Mouse (Mus musculus): ENCODE measurements at regions not wholly inside any gene's neighbourhood (a gene's known extent, or its start where the extent isn't known, plus 50 kb on each side); places are given as distances from the start of the nearest gene placed in this dataset.

- H3K9me3 ChIP-seq (ENCODE audit: control insufficient read depth, low read length): no peaks in the 10 kb centered on the region
- WGBS: 71% methylated on average over 8 of the region's 8 CpGs
- 0 out of 2 replicates have a peak, but pooled peaks cover 6% of the 10 kb centered on the region for H3K4me1 ChIP-seq (replicated peaks; ENCODE audit: control insufficient read depth, insufficient read depth, low read length)
- H3K36me3 ChIP-seq (ENCODE audit: control insufficient read depth, insufficient read depth, low read length): no peaks in the 10 kb centered on the region
- no peaks in the 10 kb centered on the region for H3K27me3 ChIP-seq (replicated peaks; ENCODE audit: control insufficient read depth, insufficient read depth, low read length)
- DNase-seq (ENCODE audit: low spot score) (peak; percentile 48), ATAC-seq (replicated peaks; ENCODE audit: low FRiP score, low TSS enrichment, low read depth) (no peak)
- H3K4me2 ChIP-seq (ENCODE audit: low read length): no peak overlapping the region
- no peak overlapping the region for H3K27ac ChIP-seq (ENCODE audit: low read depth)
- no peak overlapping the region for H3K4me3 ChIP-seq (ENCODE audit: low read depth, low read length)
- no peak overlapping the region for H3K9ac ChIP-seq (ENCODE audit: low read length)
Observed at GRCm38 (mm10) chr13:101216897-101217480, 383.8 kb upstream of the Slc30a5 start.

GRCm38 (mm10) chr13:101216421-101216820, 383.2 kb upstream of the Slc30a5 start:
- 69% methylated on average over 4 of the region's 4 CpGs for WGBS
- Histone ChIP-seq H3K4me1 (replicated peaks; ENCODE audit: control insufficient read depth, insufficient read depth, low read length) (0 out of 2 replicates have a peak, but pooled peaks cover 6% of the 10 kb centered on the region), H3K27me3 (replicated peaks; ENCODE audit: control insufficient read depth, insufficient read depth, low read length) (no peaks in the 10 kb centered on the region), H3K4me2 (ENCODE audit: low read length) (no peak overlapping the region), H3K4me3 (ENCODE audit: low read depth, low read length) (no peak overlapping the region), H3K9ac (ENCODE audit: low read length) (no peak overlapping the region), H3K36me3 (ENCODE audit: control insufficient read depth, insufficient read depth, low read length) (no peaks in the 10 kb centered on the region), H3K27ac (ENCODE audit: low read depth) (no peak overlapping the region), H3K9me3 (ENCODE audit: control insufficient read depth, low read length) (no peaks in the 10 kb centered on the region)
- ATAC-seq (replicated peaks; ENCODE audit: low FRiP score, low TSS enrichment, low read depth) (no peak), DNase-seq (ENCODE audit: low spot score) (peak; percentile 50)

- no peaks in the 10 kb centered on the region for H3K9me3 ChIP-seq (ENCODE audit: control insufficient read depth, low read length)
- H3K9ac ChIP-seq (ENCODE audit: low read length): no peak overlapping the region
- no peak overlapping the region for H3K4me2 ChIP-seq (ENCODE audit: low read length)
- no peaks in the 10 kb centered on the region for H3K27me3 ChIP-seq (replicated peaks; ENCODE audit: control insufficient read depth, insufficient read depth, low read length)
- H3K4me1 ChIP-seq (replicated peaks; ENCODE audit: control insufficient read depth, insufficient read depth, low read length): 0 out of 2 replicates have a peak, but pooled peaks cover 6% of the 10 kb centered on the region
- no peak overlapping the region for H3K27ac ChIP-seq (ENCODE audit: low read depth)
- H3K36me3 ChIP-seq (ENCODE audit: control insufficient read depth, insufficient read depth, low read length): no peaks in the 10 kb centered on the region
- H3K4me3 ChIP-seq (ENCODE audit: low read depth, low read length): no peak overlapping the region
- ATAC-seq (replicated peaks; ENCODE audit: low FRiP score, low TSS enrichment, low read depth) (no peak), DNase-seq (ENCODE audit: low spot score) (peak; percentile 46)
- 61% methylated on average over 11 of the region's 11 CpGs for WGBS
Observed at GRCm38 (mm10) chr13:101215792-101216221, 382.6 kb upstream of the Slc30a5 start.

- WGBS: 79% methylated on average over 5 of the region's 5 CpGs
- 0 out of 2 replicates have a peak, but pooled peaks cover 6% of the 10 kb centered on the region for H3K4me1 ChIP-seq (replicated peaks; ENCODE audit: control insufficient read depth, insufficient read depth, low read length)
- no peaks in the 10 kb centered on the region for H3K36me3 ChIP-seq (ENCODE audit: control insufficient read depth, insufficient read depth, low read length)
- no peaks in the 10 kb centered on the region for H3K27me3 ChIP-seq (replicated peaks; ENCODE audit: control insufficient read depth, insufficient read depth, low read length)
- no peak overlapping the region for H3K9ac ChIP-seq (ENCODE audit: low read length)
- H3K4me3 ChIP-seq (ENCODE audit: low read depth, low read length): no peak overlapping the region
- H3K4me2 ChIP-seq (ENCODE audit: low read length): no peak overlapping the region
- no peak for DNase-seq (ENCODE audit: low spot score)
- H3K9me3 ChIP-seq (ENCODE audit: control insufficient read depth, low read length): no peaks in the 10 kb centered on the region
- no peak overlapping the region for H3K27ac ChIP-seq (ENCODE audit: low read depth)
- no peak for ATAC-seq (replicated peaks; ENCODE audit: low FRiP score, low TSS enrichment, low read depth)
Observed at GRCm38 (mm10) chr13:101215131-101215641, 382.0 kb upstream of the Slc30a5 start.

- no peak overlapping the region for H3K4me2 ChIP-seq (ENCODE audit: low read length)
- no peak overlapping the region for H3K9ac ChIP-seq (ENCODE audit: low read length)
- no peaks in the 10 kb centered on the region for H3K36me3 ChIP-seq (ENCODE audit: control insufficient read depth, insufficient read depth, low read length)
- 0 out of 2 replicates have a peak, but pooled peaks cover 6% of the 10 kb centered on the region for H3K4me1 ChIP-seq (replicated peaks; ENCODE audit: control insufficient read depth, insufficient read depth, low read length)
- no peak for ATAC-seq (replicated peaks; ENCODE audit: low FRiP score, low TSS enrichment, low read depth)
- 69% methylated on average over 2 of the region's 2 CpGs for WGBS
- no peaks in the 10 kb centered on the region for H3K27me3 ChIP-seq (replicated peaks; ENCODE audit: control insufficient read depth, insufficient read depth, low read length)
- DNase-seq (ENCODE audit: low spot score): no peak
- H3K27ac ChIP-seq (ENCODE audit: low read depth): no peak overlapping the region
- no peak overlapping the region for H3K4me3 ChIP-seq (ENCODE audit: low read depth, low read length)
- no peaks in the 10 kb centered on the region for H3K9me3 ChIP-seq (ENCODE audit: control insufficient read depth, low read length)
Observed at GRCm38 (mm10) chr13:101214094-101214493, 380.9 kb upstream of the Slc30a5 start.

GRCm38 (mm10) chr13:101213121-101213916, 380.1 kb upstream of the Slc30a5 start:
- Histone ChIP-seq H3K27ac (ENCODE audit: low read depth) (no peak overlapping the region), H3K4me3 (ENCODE audit: low read depth, low read length) (no peak overlapping the region), H3K4me1 (replicated peaks; ENCODE audit: control insufficient read depth, insufficient read depth, low read length) (0 out of 2 replicates have a peak, but pooled peaks cover 6% of the 10 kb centered on the region), H3K9me3 (ENCODE audit: control insufficient read depth, low read length) (no peaks in the 10 kb centered on the region), H3K36me3 (ENCODE audit: control insufficient read depth, insufficient read depth, low read length) (no peaks in the 10 kb centered on the region), H3K4me2 (ENCODE audit: low read length) (no peak overlapping the region), H3K9ac (ENCODE audit: low read length) (no peak overlapping the region), H3K27me3 (replicated peaks; ENCODE audit: control insufficient read depth, insufficient read depth, low read length) (no peaks in the 10 kb centered on the region)
- WGBS: 59% methylated on average over 13 of the region's 13 CpGs
- DNase-seq (ENCODE audit: low spot score) (no peak), ATAC-seq (replicated peaks; ENCODE audit: low FRiP score, low TSS enrichment, low read depth) (no peak)

- no peaks in the 10 kb centered on the region for H3K27me3 ChIP-seq (replicated peaks; ENCODE audit: control insufficient read depth, insufficient read depth, low read length)
- WGBS: 77% methylated on average over 5 of the region's 5 CpGs
- H3K36me3 ChIP-seq (ENCODE audit: control insufficient read depth, insufficient read depth, low read length): no peaks in the 10 kb centered on the region
- no peak overlapping the region for H3K9ac ChIP-seq (ENCODE audit: low read length)
- H3K4me2 ChIP-seq (ENCODE audit: low read length): no peak overlapping the region
- H3K27ac ChIP-seq (ENCODE audit: low read depth): no peak overlapping the region
- ATAC-seq (replicated peaks; ENCODE audit: low FRiP score, low TSS enrichment, low read depth) (no peak), DNase-seq (ENCODE audit: low spot score) (no peak)
- H3K9me3 ChIP-seq (ENCODE audit: control insufficient read depth, low read length): no peaks in the 10 kb centered on the region
- no peak overlapping the region for H3K4me3 ChIP-seq (ENCODE audit: low read depth, low read length)
- H3K4me1 ChIP-seq (replicated peaks; ENCODE audit: control insufficient read depth, insufficient read depth, low read length): 0 out of 2 replicates have a peak, but pooled peaks cover 6% of the 10 kb centered on the region
Observed at GRCm38 (mm10) chr13:101212341-101212895, 379.2 kb upstream of the Slc30a5 start.

- no peaks in the 10 kb centered on the region for H3K27me3 ChIP-seq (replicated peaks; ENCODE audit: control insufficient read depth, insufficient read depth, low read length)
- no peak overlapping the region for H3K4me2 ChIP-seq (ENCODE audit: low read length)
- H3K4me3 ChIP-seq (ENCODE audit: low read depth, low read length): no peak overlapping the region
- H3K9me3 ChIP-seq (ENCODE audit: control insufficient read depth, low read length): no peaks in the 10 kb centered on the region
- no peak overlapping the region for H3K9ac ChIP-seq (ENCODE audit: low read length)
- H3K4me1 ChIP-seq (replicated peaks; ENCODE audit: control insufficient read depth, insufficient read depth, low read length): 0 out of 2 replicates have a peak, but pooled peaks cover 6% of the 10 kb centered on the region
- H3K27ac ChIP-seq (ENCODE audit: low read depth): no peak overlapping the region
- H3K36me3 ChIP-seq (ENCODE audit: control insufficient read depth, insufficient read depth, low read length): no peaks in the 10 kb centered on the region
- DNase-seq (ENCODE audit: low spot score) (no peak), ATAC-seq (replicated peaks; ENCODE audit: low FRiP score, low TSS enrichment, low read depth) (no peak)
- 86% methylated on average over 9 of the region's 9 CpGs for WGBS
Observed at GRCm38 (mm10) chr13:101208788-101209187, 375.6 kb upstream of the Slc30a5 start.

Data from intestine, embryonic 14.5 days (tissue).